Mouse (Mus musculus) spleen, adult 2 months (tissue): Measurements from ENCODE around the gene Rprml. TPM values are rescaled to one million over a fixed set of nuclear protein-coding genes. Genes with fewer than 3 reads are reported as not detected.

Experiments
- DNase-seq, 2 experiments: peaks; one replicate each; pipeline versions ENCODE4 v3.0.0 to v3.0.0-alpha.2; 2012 to 2021; ENCODE audit warnings: low spot score in 2 of 2, low read depth in 1 of 2
- H3K27ac ChIP-seq: fragments of 200-500 bp; 2 replicates; pipeline ENCODE4 v1.5.1; 2012; ENCODE audit warnings: low read length, inconsistent platforms; ENCODE audit not compliant: insufficient read depth
- H3K27me3 ChIP-seq: fragments of 200-500 bp; 2 replicates; pipeline ENCODE4 v1.6.1; 2012; ENCODE audit warnings: mild to moderate bottlenecking, moderate library complexity, low read length, inconsistent platforms; ENCODE audit not compliant: control insufficient read depth, insufficient read depth
- H3K36me3 ChIP-seq: fragments of 200-500 bp; 2 replicates; pipeline ENCODE4 v1.6.1; 2012; ENCODE audit warnings: mild to moderate bottlenecking, low read length, inconsistent platforms; ENCODE audit not compliant: control insufficient read depth, insufficient read depth
- H3K4me1 ChIP-seq: fragments of 200-500 bp; 2 replicates; pipeline ENCODE4 v1.6.1; 2011; ENCODE audit warnings: inconsistent platforms; ENCODE audit not compliant: control insufficient read depth, insufficient read depth, insufficient read length
- H3K4me3 ChIP-seq: fragments of 200-500 bp; 2 replicates; pipeline ENCODE4 v1.5.1; 2011; ENCODE audit warnings: mild to moderate bottlenecking, inconsistent platforms; ENCODE audit not compliant: insufficient read depth, insufficient read length; ENCODE audit errors: extremely low read depth
- CTCF ChIP-seq: fragments of 200-500 bp; IDR thresholded peaks from 2 replicates; pipeline ENCODE4 v1.5.1; 2011; ENCODE audit warnings: mild to moderate bottlenecking, inconsistent platforms; ENCODE audit not compliant: insufficient read depth, insufficient read length, insufficient replicate concordance; ENCODE audit errors: extremely low read depth
- POLR2A ChIP-seq: fragments of 200-500 bp; IDR thresholded peaks from 2 replicates; pipeline ENCODE4 v1.6.1; 2011; ENCODE audit warnings: low read depth, low read length, inconsistent platforms
- WGBS: fragments of 180-500 bp; shearing (Covaris S2); methylation state at CpG from one replicate; pipeline ENCODE4 v1.1.7; 2018; 5-methylcytosine and 5-hydroxymethylcytosine counted together
- polyA plus RNA-seq: library from polyadenylated mRNA; depleted of rRNA; stranded (reverse); fragments of >200 nt; gene quantifications from 2 replicates; pipeline ENCODE4 v1.2.3, GENCODE M21; 2012

Rprml gene
- polyA plus RNA-seq, 1 experiment: not detected

DNA sequence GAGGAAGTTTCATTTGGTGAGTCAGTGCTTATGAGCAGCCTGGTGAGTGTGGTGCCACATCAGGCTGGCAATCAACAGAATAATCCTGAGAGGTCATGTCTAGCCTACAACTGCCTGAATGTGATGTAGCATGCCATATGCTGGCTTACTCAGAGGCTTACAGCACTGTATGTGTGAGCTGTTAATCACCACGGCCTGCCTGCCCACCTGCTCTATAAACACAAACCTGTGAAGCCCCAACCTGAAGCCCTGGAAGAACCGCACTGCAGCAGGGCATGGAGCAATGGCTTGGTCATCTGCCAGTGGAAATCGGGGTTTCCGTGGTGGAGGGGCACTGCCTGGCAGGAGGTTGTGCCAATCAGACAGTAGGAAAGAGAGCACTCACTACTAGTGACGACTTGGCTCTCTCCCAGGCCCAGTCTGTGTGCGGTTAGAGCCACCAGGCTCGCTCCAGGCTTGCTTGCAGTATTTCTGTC is 35.9 kb downstream of the Rprml start:
- TF ChIP-seq CTCF (no peak), POLR2A (no peak)
- no peaks in the 10 kb centered on the region for H3K27me3 ChIP-seq
- H3K36me3 ChIP-seq: peaks cover 57% of the 10 kb centered on the region
- peaks cover 6% of the 10 kb centered on the region; the same call in 1 of the 2 replicates for H3K4me1 ChIP-seq
- DNase-seq: no peak
- no peak overlapping the region; the same call in 1 of the 2 replicates for H3K27ac ChIP-seq
- no peak overlapping the region for H3K4me3 ChIP-seq
- WGBS: 50% methylated on average over 7 of the region's 7 CpGs

DNA sequence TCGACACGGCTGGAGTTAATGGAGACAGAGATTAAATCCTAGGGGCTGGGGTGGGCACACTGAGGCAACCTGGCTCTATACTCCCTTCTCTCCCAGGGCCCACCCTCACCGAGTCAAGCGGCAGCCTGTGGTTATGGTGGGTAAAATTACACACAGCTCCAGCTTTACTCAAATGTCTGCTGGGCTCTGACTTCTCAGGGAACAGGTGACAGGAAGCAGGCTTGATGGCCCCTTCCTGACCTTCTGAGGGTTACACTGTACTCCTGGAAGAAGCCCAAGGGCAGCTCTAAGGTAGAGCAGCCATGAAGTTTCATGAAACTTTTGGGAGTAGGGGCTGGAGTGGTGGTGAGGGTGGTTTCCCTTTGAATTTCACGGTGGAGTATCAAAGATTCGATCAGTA is 37.3 kb downstream of the Rprml start:
- 16% methylated on average over 6 of the region's 6 CpGs for WGBS
- Histone ChIP-seq H3K27ac (no peak overlapping the region), H3K4me1 (peaks cover 8% of the 10 kb centered on the region; the same call in 1 of the 2 replicates), H3K27me3 (no peaks in the 10 kb centered on the region), H3K36me3 (peaks cover 51% of the 10 kb centered on the region), H3K4me3 (no peak overlapping the region)
- DNase-seq: no peak
- TF ChIP-seq POLR2A (no peak), CTCF (no peak)

DNA sequence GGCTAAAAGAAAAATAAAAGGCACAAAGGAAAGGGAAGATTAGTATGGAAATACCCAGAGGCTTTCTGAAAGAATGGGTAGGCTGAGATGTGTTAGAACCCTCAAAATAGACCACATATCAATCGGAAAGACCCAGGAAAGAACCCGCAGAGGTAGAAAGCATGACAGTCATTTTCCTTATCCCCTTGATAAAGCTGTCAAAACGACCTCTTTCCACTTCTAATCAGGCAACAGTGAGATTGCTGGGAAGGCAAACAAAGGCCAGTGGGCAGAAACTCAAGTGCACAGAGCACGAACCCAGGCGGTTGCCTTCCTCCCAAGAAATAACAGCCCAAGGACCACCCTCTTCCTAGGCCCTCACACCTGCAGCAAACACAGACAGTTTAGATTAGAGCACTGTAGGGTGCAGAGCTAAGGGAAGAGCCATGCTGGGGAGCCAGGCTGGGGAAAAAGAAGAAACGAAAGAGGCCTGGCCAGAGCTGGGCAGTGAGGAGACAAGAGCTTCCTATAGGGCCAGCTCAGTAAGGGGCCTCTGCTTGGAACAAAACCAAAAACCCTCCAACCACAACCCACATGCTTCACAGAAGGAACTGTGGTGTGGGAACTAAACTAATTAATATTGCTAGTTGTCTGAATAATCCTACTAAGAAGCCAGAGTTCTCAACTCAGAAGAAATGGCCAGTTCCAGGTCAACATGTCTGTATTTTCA is 39.1 kb downstream of the Rprml start:
- Histone ChIP-seq H3K27me3 (no peaks in the 10 kb centered on the region), H3K36me3 (peaks cover 35% of the 10 kb centered on the region), H3K4me3 (no peak overlapping the region), H3K4me1 (peaks cover 8% of the 10 kb centered on the region; the same call in 1 of the 2 replicates), H3K27ac (no peak overlapping the region; the same call in 1 of the 2 replicates)
- TF ChIP-seq CTCF (no peak), POLR2A (no peak)
- DNase-seq: no peak
- 47% methylated on average over 6 of the region's 6 CpGs for WGBS

DNA sequence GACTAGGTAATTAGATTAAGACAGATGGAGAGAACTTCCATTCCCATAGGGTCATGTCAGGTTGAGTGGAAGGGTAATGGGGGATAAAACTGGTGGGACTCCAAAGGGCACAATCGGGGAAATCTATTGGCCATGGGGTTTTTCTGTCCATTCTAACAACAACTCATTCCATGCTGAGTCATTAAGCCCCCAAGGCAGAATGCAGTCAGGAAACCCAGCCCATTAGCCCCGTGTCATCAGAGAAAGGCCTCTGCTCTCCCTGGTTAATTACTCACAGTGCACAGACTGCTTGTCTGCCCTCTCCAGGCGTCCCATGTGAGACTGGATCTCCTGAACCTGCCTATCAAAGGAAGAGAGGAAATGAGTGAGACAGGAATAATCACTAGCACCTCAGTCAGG is 39.6 kb downstream of the Rprml start:
- Histone ChIP-seq H3K4me1 (peaks cover 8% of the 10 kb centered on the region; the same call in 1 of the 2 replicates), H3K4me3 (no peak overlapping the region), H3K36me3 (peaks cover 30% of the 10 kb centered on the region), H3K27ac (peak overlapping the region; percentile 12; the same call in 1 of the 2 replicates), H3K27me3 (no peaks in the 10 kb centered on the region)
- 38% methylated on average over 3 of the region's 3 CpGs for WGBS
- TF ChIP-seq POLR2A (no peak), CTCF (no peak)
- no peak for DNase-seq

DNA sequence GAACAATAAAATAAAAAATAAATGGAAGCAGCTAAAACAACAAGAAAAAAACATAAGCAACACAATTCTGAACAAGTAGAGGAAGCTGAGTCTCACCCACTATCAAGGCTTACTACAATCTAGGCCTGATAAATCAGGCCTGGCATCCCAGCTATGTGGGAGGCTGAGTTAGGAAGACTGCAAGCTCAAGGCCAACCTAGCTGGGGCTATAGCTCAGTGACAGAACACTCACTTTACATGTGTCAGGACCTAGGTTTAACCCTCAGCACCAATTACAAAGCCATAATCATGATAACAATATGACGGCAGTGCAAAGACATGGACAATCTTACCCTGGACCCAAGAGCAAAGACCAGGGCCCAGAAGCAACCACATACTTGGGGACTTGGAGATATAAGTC is 41.7 kb downstream of the Rprml start:
- no peak overlapping the region for H3K4me3 ChIP-seq
- H3K27ac ChIP-seq: no peak overlapping the region
- no peaks in the 10 kb centered on the region for H3K27me3 ChIP-seq
- peaks cover 12% of the 10 kb centered on the region; the same call in 1 of the 2 replicates for H3K4me1 ChIP-seq
- 100% methylated on average over 1 of the region's 1 CpGs for WGBS
- H3K36me3 ChIP-seq: peaks cover 15% of the 10 kb centered on the region
- no peak for TF ChIP-seq CTCF
- TF ChIP-seq POLR2A: no peak
- no peak for DNase-seq

DNA sequence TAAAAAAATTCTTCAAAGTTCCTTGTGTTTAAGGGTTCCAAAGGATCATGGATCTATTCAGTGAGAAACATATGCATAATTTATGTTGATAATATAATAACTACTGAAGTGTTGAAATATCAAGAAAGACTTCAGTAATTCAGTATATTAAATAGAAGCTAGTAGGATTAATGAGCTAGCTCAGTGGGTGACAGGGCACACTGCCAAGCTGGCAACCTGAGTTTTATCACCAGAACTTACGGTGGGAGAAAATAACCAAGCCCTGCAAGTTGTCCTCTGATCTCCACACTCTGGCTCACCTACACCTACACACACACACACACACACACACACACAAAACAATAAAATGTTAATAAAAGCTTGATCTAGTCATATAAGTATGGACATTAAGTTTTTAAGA is 43.9 kb downstream of the Rprml start:
- WGBS: 68% methylated on average over 1 of the region's 1 CpGs
- H3K4me1 ChIP-seq: peaks cover 12% of the 10 kb centered on the region; the same call in 1 of the 2 replicates

More for the DNA sequence above, 43.9 kb downstream of the Rprml start:
- H3K27ac ChIP-seq: no peak overlapping the region
- no peak for DNase-seq
- no peak for TF ChIP-seq POLR2A
- TF ChIP-seq CTCF: no peak
- no peak overlapping the region for H3K4me3 ChIP-seq
- H3K36me3 ChIP-seq: peaks cover 2% of the 10 kb centered on the region
- H3K27me3 ChIP-seq: no peaks in the 10 kb centered on the region
